Mouse (Mus musculus): ENCODE data around the gene Nkiras2. TPM values are rescaled to one million over a fixed set of nuclear protein-coding genes. Genes with fewer than 3 reads are reported as not detected.
"Not testable (repeated sequence)": the region's sequence is repeated elsewhere in the genome, so short reads cannot be mapped to it uniquely, and the experiment has no call there.

Gene Nkiras2
- polyA plus RNA-seq, 1 experiment from 2014 or later, result 96.3 TPM

- Histone ChIP-seq H3K9me3 (replicated peaks) (no peaks in the 10 kb centered on the region), H3K36me3 (peaks cover 29% of the 10 kb centered on the region), H3K4me3 (replicated peaks) (no peak overlapping the region), H3K9ac (replicated peaks) (no peak overlapping the region), H3K4me2 (no peak overlapping the region), H3K27ac (replicated peaks) (no peak overlapping the region), H3K4me1 (peaks cover 26% of the 10 kb centered on the region), H3K27me3 (replicated peaks) (no peaks in the 10 kb centered on the region)
- WGBS, result 91% methylated on average over 9 of the region's 9 CpGs
- no peak for ATAC-seq (ENCODE audit: low FRiP score)
Measured at GRCm38 (mm10) chr11:100603155-100603554, 15.9 kb upstream of the Nkiras2 start.

GRCm38 (mm10) chr11:100603813-100604212 is 15.2 kb upstream of the Nkiras2 start:
- ATAC-seq (ENCODE audit: low FRiP score), result no peak
- peaks cover 22% of the 10 kb centered on the region for H3K36me3 ChIP-seq
- H3K9me3 ChIP-seq (replicated peaks), result no peaks in the 10 kb centered on the region
- no peak overlapping the region for H3K9ac ChIP-seq (replicated peaks)
- H3K27me3 ChIP-seq (replicated peaks), result no peaks in the 10 kb centered on the region
- no peak overlapping the region for H3K4me2 ChIP-seq
- H3K4me3 ChIP-seq (replicated peaks), result no peak overlapping the region
- H3K27ac ChIP-seq (replicated peaks), result peak overlapping the region; percentile 54
- peaks cover 32% of the 10 kb centered on the region for H3K4me1 ChIP-seq
- 75% methylated on average over 8 of the region's 8 CpGs for WGBS

- H3K4me3 ChIP-seq (replicated peaks), result no peak overlapping the region
Measured at GRCm38 (mm10) chr11:100604321-100605005, 14.6 kb upstream of the Nkiras2 start.

GRCm38 (mm10) chr11:100605451-100605850 is 13.6 kb upstream of the Nkiras2 start:
- Histone ChIP-seq H3K27ac (replicated peaks) (0 out of 2 replicates have a peak overlapping the region, but pooled peaks have one; percentile 6), H3K27me3 (replicated peaks) (no peaks in the 10 kb centered on the region), H3K4me3 (replicated peaks) (no peak overlapping the region), H3K4me1 (peaks cover 44% of the 10 kb centered on the region), H3K9me3 (replicated peaks) (no peaks in the 10 kb centered on the region), H3K9ac (replicated peaks) (no peak overlapping the region), H3K4me2 (no peak overlapping the region), H3K36me3 (peaks cover 10% of the 10 kb centered on the region)
- 82% methylated on average over 10 of the region's 10 CpGs for WGBS
- no peak for ATAC-seq (ENCODE audit: low FRiP score)

More at GRCm38 (mm10) chr11:100604321-100605005, 14.6 kb upstream of the Nkiras2 start:
- no peak for ATAC-seq (ENCODE audit: low FRiP score)
- no peak overlapping the region for H3K4me2 ChIP-seq
- WGBS, result 78% methylated on average over 4 of the region's 4 CpGs
- H3K9me3 ChIP-seq (replicated peaks), result no peaks in the 10 kb centered on the region
- H3K27ac ChIP-seq (replicated peaks), result peak overlapping the region; percentile 54; the same call in 1 of the 2 replicates
- H3K36me3 ChIP-seq, result peaks cover 16% of the 10 kb centered on the region
- no peaks in the 10 kb centered on the region for H3K27me3 ChIP-seq (replicated peaks)
- peaks cover 35% of the 10 kb centered on the region for H3K4me1 ChIP-seq
- H3K9ac ChIP-seq (replicated peaks), result no peak overlapping the region

GRCm38 (mm10) chr11:100607121-100607520 is 11.9 kb upstream of the Nkiras2 start:
- Histone ChIP-seq H3K9me3 (replicated peaks) (no peaks in the 10 kb centered on the region), H3K36me3 (no peaks in the 10 kb centered on the region), H3K4me2 (no peak overlapping the region), H3K27me3 (replicated peaks) (no peaks in the 10 kb centered on the region), H3K4me3 (replicated peaks) (no peak overlapping the region), H3K9ac (replicated peaks) (no peak overlapping the region), H3K4me1 (peaks cover 50% of the 10 kb centered on the region), H3K27ac (replicated peaks) (no peak overlapping the region)
- ATAC-seq (ENCODE audit: low FRiP score), result no peak
- WGBS, result 93% methylated on average over 6 of the region's 6 CpGs

DNA sequence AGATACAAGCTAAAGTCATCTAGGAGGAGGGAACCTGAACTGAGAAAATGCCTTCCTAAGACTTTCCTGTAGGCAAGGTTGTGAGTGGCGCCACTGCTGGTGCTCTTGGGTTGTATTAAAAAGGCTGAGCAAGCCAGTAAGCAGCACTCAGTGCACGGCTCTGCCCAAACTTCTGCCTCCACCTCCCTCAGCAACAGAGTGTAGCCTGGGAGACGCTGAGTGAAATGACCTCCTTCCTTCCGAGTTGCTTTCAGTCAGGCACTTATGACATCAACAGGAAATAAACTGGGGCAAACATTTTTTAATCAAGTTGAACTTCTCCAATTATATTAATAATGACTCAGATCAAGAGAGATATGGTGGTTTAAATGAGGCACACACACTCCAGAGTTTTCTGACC is 10.2 kb upstream of the Nkiras2 start:
- Histone ChIP-seq H3K9ac (replicated peaks) (no peak overlapping the region), H3K4me3 (replicated peaks) (no peak overlapping the region), H3K4me2 (no peak overlapping the region), H3K4me1 (peaks cover 54% of the 10 kb centered on the region), H3K36me3 (no peaks in the 10 kb centered on the region), H3K27ac (replicated peaks) (peak overlapping the region; percentile 73; the same call in 1 of the 2 replicates), H3K9me3 (replicated peaks) (no peaks in the 10 kb centered on the region), H3K27me3 (replicated peaks) (no peaks in the 10 kb centered on the region)
- WGBS, result 80% methylated on average over 4 of the region's 4 CpGs
- ATAC-seq (ENCODE audit: low FRiP score), result no peak

GRCm38 (mm10) chr11:100609355-100609996 is 9.6 kb upstream of the Nkiras2 start:
- no peaks in the 10 kb centered on the region for H3K27me3 ChIP-seq (replicated peaks)
- H3K4me1 ChIP-seq, result peaks cover 47% of the 10 kb centered on the region
- H3K9ac ChIP-seq (replicated peaks), result no peak overlapping the region
- H3K4me3 ChIP-seq (replicated peaks), result no peak overlapping the region
- no peaks in the 10 kb centered on the region for H3K36me3 ChIP-seq
- H3K9me3 ChIP-seq (replicated peaks), result no peaks in the 10 kb centered on the region
- 84% methylated on average over 5 of the region's 5 CpGs for WGBS
- ATAC-seq (ENCODE audit: low FRiP score), result no peak
- H3K4me2 ChIP-seq, result no peak overlapping the region
- H3K27ac ChIP-seq (replicated peaks), result peak overlapping the region; percentile 73

GRCm38 (mm10) chr11:100609997-100610680 is 8.9 kb upstream of the Nkiras2 start:
- Histone ChIP-seq H3K36me3 (no peaks in the 10 kb centered on the region), H3K4me3 (replicated peaks) (no peak overlapping the region), H3K4me1 (peaks cover 44% of the 10 kb centered on the region), H3K9me3 (replicated peaks) (no peaks in the 10 kb centered on the region), H3K27me3 (replicated peaks) (no peaks in the 10 kb centered on the region), H3K27ac (replicated peaks) (peak overlapping the region; percentile 73), H3K4me2 (no peak overlapping the region), H3K9ac (replicated peaks) (no peak overlapping the region)
- no peak for ATAC-seq (ENCODE audit: low FRiP score)
- WGBS, result 77% methylated on average over 9 of the region's 9 CpGs

GRCm38 (mm10) chr11:100611627-100612026 is 7.4 kb upstream of the Nkiras2 start:
- no peak overlapping the region for H3K9ac ChIP-seq (replicated peaks)
- no peak overlapping the region for H3K4me3 ChIP-seq (replicated peaks)
- peaks cover 40% of the 10 kb centered on the region for H3K4me1 ChIP-seq
- no peak overlapping the region for H3K27ac ChIP-seq (replicated peaks)
- H3K9me3 ChIP-seq (replicated peaks), result no peaks in the 10 kb centered on the region
- no peaks in the 10 kb centered on the region for H3K27me3 ChIP-seq (replicated peaks)
- no peak overlapping the region for H3K4me2 ChIP-seq
- ATAC-seq (ENCODE audit: low FRiP score), result no peak
- no peaks in the 10 kb centered on the region for H3K36me3 ChIP-seq
- 88% methylated on average over 6 of the region's 6 CpGs for WGBS

- no peak overlapping the region for H3K4me3 ChIP-seq (replicated peaks)
- no peaks in the 10 kb centered on the region for H3K9me3 ChIP-seq (replicated peaks)
- peaks cover 42% of the 10 kb centered on the region for H3K4me1 ChIP-seq
- H3K9ac ChIP-seq (replicated peaks), result no peak overlapping the region
- 93% methylated on average over 3 of the region's 3 CpGs for WGBS
- no peak overlapping the region for H3K4me2 ChIP-seq
- ATAC-seq (ENCODE audit: low FRiP score), result no peak
- no peaks in the 10 kb centered on the region for H3K27me3 ChIP-seq (replicated peaks)
- H3K36me3 ChIP-seq, result no peaks in the 10 kb centered on the region
- no peak overlapping the region for H3K27ac ChIP-seq (replicated peaks)
Measured at GRCm38 (mm10) chr11:100613241-100613640, 5.8 kb upstream of the Nkiras2 start.

DNA sequence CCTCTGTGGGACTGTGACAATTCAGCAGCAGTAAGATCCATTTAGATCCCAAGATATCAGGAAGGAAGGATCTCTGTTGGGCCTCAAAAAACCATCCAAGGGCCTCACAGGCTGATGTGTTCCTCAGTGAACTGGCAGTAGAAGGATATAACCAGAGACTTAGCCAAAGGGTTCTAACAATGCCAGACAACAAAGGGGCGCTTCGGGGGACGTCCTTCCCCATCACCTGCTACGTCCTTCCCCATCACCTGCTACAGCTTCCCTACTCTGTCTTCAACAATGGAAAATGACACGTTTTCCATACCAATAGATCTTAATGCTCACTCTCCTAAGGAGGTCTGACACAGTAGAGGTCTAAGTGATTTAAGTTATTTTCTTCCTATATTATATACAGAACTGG is 2.7 kb upstream of the Nkiras2 start:
- no peak overlapping the region for H3K4me3 ChIP-seq (replicated peaks)
- H3K4me2 ChIP-seq, result no peak overlapping the region
- H3K4me1 ChIP-seq, result peaks cover 34% of the 10 kb centered on the region
- H3K27me3 ChIP-seq (replicated peaks), result no peaks in the 10 kb centered on the region
- no peak overlapping the region for H3K27ac ChIP-seq (replicated peaks)
- WGBS, result 87% methylated on average over 5 of the region's 5 CpGs
- H3K36me3 ChIP-seq, result no peaks in the 10 kb centered on the region
- no peak for ATAC-seq (ENCODE audit: low FRiP score)
- H3K9me3 ChIP-seq (replicated peaks), result no peaks in the 10 kb centered on the region
- no peak overlapping the region for H3K9ac ChIP-seq (replicated peaks)

DNA sequence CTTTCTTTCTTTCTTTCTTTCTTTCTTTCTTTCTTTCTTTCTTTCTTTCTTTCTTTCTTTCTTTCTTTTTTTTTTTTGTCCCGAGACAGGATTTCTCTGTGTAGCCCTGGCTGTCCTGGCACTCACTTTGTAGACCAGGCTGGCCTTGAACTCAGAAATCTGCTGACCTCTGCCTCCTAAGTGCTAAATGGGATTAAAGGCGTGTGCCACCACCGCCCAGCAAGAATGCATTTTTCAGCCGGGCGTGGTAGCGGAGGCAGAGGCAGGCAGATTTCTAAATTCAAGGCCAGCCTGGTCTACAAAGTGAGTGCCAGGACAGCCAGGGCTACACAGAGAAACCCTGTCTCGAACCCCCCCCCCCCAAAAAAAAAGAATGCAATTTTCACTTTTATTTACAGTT is 2.2 kb upstream of the Nkiras2 start:
- not testable (repeated sequence) for H3K4me3 ChIP-seq (replicated peaks); H3K27ac ChIP-seq (replicated peaks); H3K27me3 ChIP-seq (replicated peaks); H3K36me3 ChIP-seq; H3K9me3 ChIP-seq (replicated peaks); ATAC-seq (ENCODE audit: low FRiP score); H3K4me2 ChIP-seq; H3K9ac ChIP-seq (replicated peaks)
- 96% methylated on average over 7 of the region's 7 CpGs for WGBS
- peaks cover 34% of the 10 kb centered on the region for H3K4me1 ChIP-seq
